Comparison of ENCODE assay signal across 25 mouse cellular contexts in the genomic region with DNA sequence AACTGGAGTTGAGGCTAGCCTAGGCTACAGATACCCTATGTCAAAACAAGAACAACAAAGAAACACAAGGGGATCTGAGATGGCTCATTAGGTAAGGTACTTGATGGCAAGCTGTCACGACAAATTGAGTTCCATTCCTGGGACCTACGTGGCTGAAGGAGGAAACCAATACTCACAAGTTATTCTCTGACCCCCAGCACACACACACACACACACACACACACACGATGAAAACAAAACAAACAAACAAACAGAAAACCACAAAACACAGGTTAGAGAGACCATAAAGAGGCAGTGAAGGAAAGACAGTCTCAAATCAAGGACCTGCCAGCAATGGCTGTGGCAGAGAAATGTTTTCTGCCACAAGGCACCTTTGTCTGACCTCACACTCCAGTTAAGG. TPM values are rescaled to one million over a fixed set of nuclear protein-coding genes. Genes with fewer than 3 reads are reported as not detected.
DNase-seq lines count a peak whose midpoint lies in the region; ATAC-seq lines count a peak whose summit lies in the region.
"Had no signal": no experiment of that assay in that cellular context is flagged by ENCODE, and none has a peak within 500 bp of the region (broad histone marks: within the 10 kb centered on the region; RNA-seq: fewer than 3 reads in every experiment).

A gene (plus strand): TSS at position 301 of the 400 bp plus-strand sequence.

- H3K27me3 ChIP-seq in megakaryocyte, embryonic 14.5 days (replicated peaks): peaks cover 9% of the 10 kb centered on the region
- no peaks in the 10 kb centered on the region for H3K27me3 ChIP-seq in neural tube, embryonic 14.5 days (ENCODE audit: control insufficient read depth, insufficient read depth, low read length)

- ATAC-seq in megakaryocyte, adult 5-6 weeks (ENCODE audit: poor library complexity, severe bottlenecking): no peak
- no peak for ATAC-seq in neural tube, embryonic 14.5 days (ENCODE audit: low read depth)
- ATAC-seq: activated CD4-positive, CD25-positive, alpha-beta regulatory T cell, adult 4 months; CD4-positive, CD25-positive, alpha-beta regulatory T cell, adult 4 months; Patski had no signal

- H3K9me3 ChIP-seq in megakaryocyte, embryonic 14.5 days: no peaks in the 10 kb centered on the region
- no peaks in the 10 kb centered on the region for H3K9me3 ChIP-seq in neural tube, embryonic 14.5 days (ENCODE audit: control insufficient read depth, low read length)
- H3K9me3 ChIP-seq: G1E had no signal

- no peak within 1 kb of the TSS for H3K27ac ChIP-seq in neural tube, embryonic 14.5 days (ENCODE audit: low read depth, low read length)

- peaks cover 18% of the 10 kb centered on the region for H3K4me1 ChIP-seq in megakaryocyte, embryonic 14.5 days
- no peaks in the 10 kb centered on the region for H3K4me1 ChIP-seq in neural tube, embryonic 14.5 days (ENCODE audit: control insufficient read depth, insufficient read depth, low read length)

- WGBS in neural tube, embryonic 14.5 days: 78% methylated on average over 3 of the region's 3 CpGs

- no peak for DNase-seq in neural tube, embryonic 10.5 days (ENCODE audit: extremely low spot score, low spot score)
- DNase-seq: adrenal gland, adult 2 months; adrenal gland, adult 8-10 months; adrenal gland, postnatal 10 days; adrenal gland, postnatal 14 days; adrenal gland, postnatal 25 days; adrenal gland, postnatal 36 days; B cell, adult 2 months; cerebellum, adult 11 months; cerebellum, adult 11-12 months; cerebellum, adult 18-20 months had no signal

- H3K4me3 ChIP-seq in megakaryocyte, embryonic 14.5 days (replicated peaks): peak within 1 kb of the TSS; percentile 10
- no peak within 1 kb of the TSS for H3K4me3 ChIP-seq in neural tube, embryonic 14.5 days (ENCODE audit: low read depth, low read length)

- H3K9ac ChIP-seq in neural tube, embryonic 14.5 days (replicated peaks; ENCODE audit: low read depth, low read length): 0 out of 2 replicates have a peak within 1 kb of the TSS, but pooled peaks have one; percentile 16

- H3K36me3 ChIP-seq in megakaryocyte, embryonic 14.5 days (replicated peaks; ENCODE audit: low read length): no peaks in the 10 kb centered on the region
- no peaks in the 10 kb centered on the region for H3K36me3 ChIP-seq in neural tube, embryonic 14.5 days (ENCODE audit: control insufficient read depth, insufficient read depth, low read length)
- H3K36me3 ChIP-seq: G1E had no signal

- H3K4me2 ChIP-seq in neural tube, embryonic 14.5 days (ENCODE audit: low read depth, low read length): no peak within 1 kb of the TSS

RNA-seq across cellular contexts. Expression of the gene that starts here (rescaled TPM):
- not detected in 2 replicates for polyA plus RNA-seq in megakaryocyte, embryonic 14.5 days (2012; ENCODE audit: insufficient read depth, low replicate concordance)
- total RNA-seq in megakaryocyte, adult 5-6 weeks (2015): not detected in 2 replicates
- not detected in 2 replicates for total RNA-seq in megakaryocyte, adult 5-6 weeks (2017)
- polyA plus RNA-seq in neural tube, embryonic 14.5 days (2014; fragmentation: Nextera tagmentation; extraction: Ambion mirVana): not detected in 2 replicates
- total RNA-seq: adrenal gland, adult 18-20 months; adrenal gland, adult 2 months; adrenal gland, adult 8-10 months; adrenal gland, postnatal 10 days; adrenal gland, postnatal 14 days; adrenal gland, postnatal 25 days; adrenal gland, postnatal 36 days; adrenal gland, postnatal 4 days; CH12.LX; ES-E14; G1E; MEL had no signal
- polyA plus RNA-seq: activated CD4-positive, CD25-positive, alpha-beta regulatory T cell, adult 4 months; adrenal gland, adult 2 months; brain, embryonic 14.5 days; C2C12; CD4-positive, CD25-positive, alpha-beta regulatory T cell, adult 4 months; G1E; Patski had no signal
